Mouse (Mus musculus) cortical plate, adult 2 months (tissue): ENCODE data around the gene Srcap.

ENCODE experiments used
- CTCF ChIP-seq: fragments of 200-500 bp; IDR thresholded peaks from 2 replicates; pipeline ENCODE4 v1.5.1; 2011; ENCODE audit warnings: mild to moderate bottlenecking, control low read depth, low read length; ENCODE audit not compliant: insufficient read depth; ENCODE audit errors: extremely low read depth
- POLR2A ChIP-seq: fragments of 200-500 bp; IDR thresholded peaks from 2 replicates; pipeline ENCODE4 v1.6.1; 2011; ENCODE audit warnings: mild to moderate bottlenecking, low read length, control low read depth; ENCODE audit not compliant: insufficient read depth; ENCODE audit errors: extremely low read depth

- TF ChIP-seq POLR2A, result peak; percentile 93
- no peak for TF ChIP-seq CTCF
Observed at GRCm38 (mm10) chr7:127511808-127512230, at the start of gene Srcap.
